Mouse (Mus musculus): ENCODE results near the gene Nhsl1.

DNA sequence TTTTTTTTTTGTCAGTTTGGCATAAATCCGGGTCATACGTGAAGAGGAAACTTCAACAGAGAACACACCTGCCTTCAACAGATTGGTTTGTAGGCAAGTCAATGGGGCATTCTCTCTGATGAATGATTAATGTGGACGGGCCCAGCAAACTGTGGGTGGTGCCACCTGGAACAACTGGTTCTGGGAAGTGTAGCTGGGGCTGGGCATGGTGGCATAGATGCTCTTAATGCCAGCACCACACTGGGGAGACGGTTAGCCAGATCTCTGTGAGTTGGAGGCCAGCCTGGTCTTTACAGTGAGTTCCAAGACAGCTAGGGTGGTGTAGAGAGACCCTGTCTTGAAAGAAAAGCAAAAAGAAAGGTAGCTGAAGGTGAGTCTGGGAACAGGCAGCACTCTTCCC is 228.6 kb downstream of the Nhsl1 start:
- TF ChIP-seq CTCF (IDR thresholded peaks at IDR 0.05; ENCODE audit: low read depth, low read length) (no peak), POLR2A (IDR thresholded peaks at IDR 0.05; ENCODE audit: borderline replicate concordance, low read depth, low read length) (no peak)
